Mouse (Mus musculus) adrenal gland, adult 8-10 months (tissue): ENCODE data around the gene Rp9. TPM values are rescaled to one million over a fixed set of nuclear protein-coding genes. Genes with fewer than 3 reads are reported as not detected.
"Not testable (repeated sequence)": the region's sequence is repeated elsewhere in the genome, so short reads cannot be mapped to it uniquely, and the experiment has no call there.

Source experiments
- DNase-seq: peaks from one replicate; pipeline ENCODE4 v3.0.0; 2022
- total RNA-seq, 4 experiments: library from RNA; stranded (reverse); gene quantifications; 2 replicates each; pipeline ENCODE4 v1.2.4; 2022

Rp9 gene
- total RNA-seq, 4 experiments from 2014 or later: 33.9 to 41.3 (median 35.9) TPM

DNA sequence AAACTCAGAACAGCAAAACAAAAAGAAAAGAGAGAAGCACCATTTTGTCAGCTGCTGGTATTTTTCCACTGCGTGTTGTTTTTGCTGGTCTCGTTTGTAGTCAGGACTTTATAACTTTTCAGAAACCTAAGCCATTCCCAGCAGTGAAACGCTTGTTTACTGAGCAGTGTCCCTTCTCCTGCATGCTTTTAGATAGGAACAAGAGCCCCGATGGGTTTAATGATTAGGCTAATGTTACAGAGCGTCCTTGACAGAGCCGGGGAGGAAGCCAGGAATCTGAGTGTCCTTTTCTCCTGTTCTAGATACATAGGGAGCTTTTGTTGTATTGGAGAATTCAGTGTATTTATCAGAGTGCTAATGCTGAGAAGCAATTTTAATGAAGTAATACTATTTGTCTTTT lies 52.0 kb downstream of the Rp9 start:
- DNase-seq: no peak

DNA sequence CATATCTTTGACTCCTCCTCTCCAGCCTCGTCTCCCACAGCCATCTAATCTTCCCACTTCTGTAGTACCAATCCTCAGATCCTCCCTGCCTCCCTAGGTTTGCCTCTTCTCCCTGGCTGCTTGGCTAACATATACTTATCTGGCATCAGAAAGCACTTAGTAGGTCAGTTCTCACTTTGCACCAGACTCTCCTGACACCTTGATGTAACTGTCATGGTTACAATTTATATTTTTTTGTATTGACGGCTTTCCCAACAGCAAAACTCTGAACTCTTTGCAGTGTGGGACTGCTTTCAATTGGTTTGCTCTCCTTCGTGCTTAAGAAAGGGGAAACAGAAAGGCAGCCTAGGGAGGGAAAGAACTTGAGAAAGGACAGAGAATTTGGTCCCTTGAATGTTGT lies 53.4 kb downstream of the Rp9 start:
- no peak for DNase-seq

DNA sequence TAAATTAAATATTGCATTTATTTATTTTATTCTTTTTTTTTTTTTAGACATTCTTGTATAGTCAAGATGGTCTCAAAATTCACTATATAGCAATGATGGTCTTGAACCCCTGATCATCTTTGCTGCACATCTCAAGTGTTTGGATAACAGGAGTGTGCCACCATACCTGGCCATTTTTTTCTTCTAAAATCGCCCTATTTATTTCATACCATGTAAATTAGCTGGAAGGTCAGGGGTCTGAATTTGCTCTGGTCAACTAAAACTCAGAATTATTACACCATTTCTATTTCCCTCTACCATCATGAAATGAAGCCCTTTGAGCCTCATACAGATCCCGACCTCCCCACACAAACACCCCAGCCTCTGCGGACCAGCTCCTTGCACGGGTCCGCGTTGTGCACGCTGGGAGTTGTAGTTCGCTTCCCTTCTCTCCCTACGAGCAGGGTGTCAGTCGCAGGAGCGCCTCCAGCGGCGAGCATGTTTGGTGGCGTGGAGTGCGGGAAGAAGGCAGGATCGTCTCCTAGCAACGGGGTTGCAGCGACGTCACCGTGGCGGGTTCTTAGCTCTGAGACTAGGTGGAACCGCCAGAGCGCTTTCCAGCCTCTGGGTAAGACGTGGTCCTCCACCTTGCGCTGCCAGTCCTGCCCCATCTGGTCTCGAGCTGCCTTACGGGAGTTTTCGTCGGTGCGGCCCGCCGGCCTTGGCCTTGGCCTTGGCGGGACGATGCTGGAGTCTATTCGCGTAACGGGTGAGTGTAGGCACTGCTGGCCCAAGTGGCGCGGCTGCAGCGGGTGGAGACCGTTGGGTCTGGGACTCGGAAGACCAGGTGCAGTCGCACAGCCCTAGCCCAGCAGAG lies 58.3 kb downstream of the Rp9 start, which contains the start of gene 9530077C05Rik:
Gene 9530077C05Rik (plus strand): TSS at position 512 of the 856 bp plus-strand sequence.
- peak; percentile 96 for DNase-seq

DNA sequence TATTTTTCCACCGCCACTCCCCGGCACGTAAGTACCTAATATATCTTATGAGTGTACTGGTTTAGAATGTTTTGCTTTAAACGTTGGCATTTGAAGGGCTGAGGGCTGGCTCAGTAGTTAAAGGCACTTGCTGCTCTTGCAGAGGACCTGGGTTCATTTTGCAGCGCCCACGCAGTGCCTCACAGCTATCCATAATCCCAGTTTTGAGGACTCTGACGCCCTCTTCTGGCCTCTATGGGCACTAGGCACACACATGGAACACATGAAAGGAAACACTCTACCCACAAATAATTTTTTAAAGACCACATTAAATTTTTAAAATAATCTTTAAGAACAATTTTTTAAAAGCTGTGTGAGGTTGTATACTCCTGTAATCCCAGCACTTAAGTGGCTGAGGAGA lies 60.0 kb downstream of the Rp9 start:
- DNase-seq: no peak

DNA sequence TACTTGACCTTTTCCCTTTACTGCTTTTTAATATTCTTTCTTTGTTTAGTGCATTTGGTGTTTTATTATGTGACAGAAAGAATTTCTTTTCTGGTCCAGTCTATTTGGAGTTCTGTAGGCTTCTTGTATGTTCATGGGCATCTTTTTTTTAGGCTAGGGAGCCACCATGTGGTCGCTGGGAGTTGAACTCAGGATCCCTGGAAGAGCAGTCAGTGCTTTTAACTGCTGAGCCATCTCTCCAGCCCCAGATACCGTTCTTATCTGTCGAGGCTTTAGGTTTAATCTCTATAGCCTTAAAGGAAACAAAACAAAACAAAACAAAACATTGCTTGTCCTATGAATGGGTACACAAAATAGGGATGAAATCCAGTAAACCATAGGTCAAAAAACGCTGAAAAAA lies 61.2 kb downstream of the Rp9 start:
- DNase-seq: not testable (repeated sequence)

DNA sequence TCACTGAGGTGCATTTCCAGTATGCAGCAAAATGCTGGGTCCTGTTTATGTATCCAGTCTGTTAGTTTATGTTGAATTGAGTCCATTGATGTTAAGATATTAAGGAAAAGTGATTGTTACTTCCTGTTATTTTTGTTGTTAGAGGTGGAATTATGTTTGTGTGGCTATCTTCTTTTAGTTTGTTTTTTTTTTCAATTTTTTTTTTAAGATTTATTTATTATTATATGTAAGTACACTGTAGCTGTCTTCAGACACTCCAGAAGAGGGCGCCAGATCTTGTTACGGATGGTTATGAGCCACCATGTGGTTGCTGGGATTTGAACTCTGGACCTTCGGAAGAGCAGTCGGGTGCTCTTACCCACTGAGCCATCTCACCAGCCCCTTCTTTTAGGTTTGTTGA lies 61.9 kb downstream of the Rp9 start:
- not testable (repeated sequence) for DNase-seq

DNA sequence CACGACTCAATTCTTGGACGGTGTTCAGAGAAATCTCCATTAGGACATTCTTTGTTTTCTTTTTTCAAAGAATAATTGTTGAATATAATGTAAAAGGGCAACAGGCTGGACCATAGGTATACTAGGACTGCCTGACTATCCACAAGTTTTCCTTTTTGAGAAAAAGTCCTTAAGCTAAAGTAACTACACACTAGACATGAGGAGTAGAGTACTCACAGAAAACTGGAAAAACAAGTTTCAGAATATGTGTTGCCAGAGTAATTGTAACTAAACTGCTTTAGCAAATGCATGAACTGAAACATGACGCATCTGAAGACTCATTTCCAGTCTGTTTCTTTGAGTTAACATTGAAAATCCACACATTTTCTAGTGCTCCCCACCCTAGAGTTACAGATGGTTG lies 64.1 kb downstream of the Rp9 start:
- no peak for DNase-seq

DNA sequence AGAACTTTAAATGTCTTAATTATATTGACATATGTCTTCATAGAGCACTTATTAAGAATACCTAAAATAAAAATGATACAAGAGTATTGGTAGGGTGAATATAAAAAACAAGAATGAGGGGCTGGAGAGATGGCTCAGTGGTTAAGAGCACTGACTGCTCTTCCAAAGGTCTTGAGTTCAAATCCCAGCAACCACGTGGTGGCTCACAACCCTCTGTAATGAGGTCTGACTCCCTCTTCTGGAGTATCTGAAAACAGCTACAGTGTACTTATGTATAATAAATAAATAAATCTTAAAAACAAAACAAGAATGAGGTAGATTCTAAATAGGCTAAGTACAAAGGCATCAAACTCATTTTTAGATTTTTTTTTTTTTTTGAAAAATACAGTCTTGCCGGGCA lies 66.0 kb downstream of the Rp9 start:
- not testable (repeated sequence) for DNase-seq

DNA sequence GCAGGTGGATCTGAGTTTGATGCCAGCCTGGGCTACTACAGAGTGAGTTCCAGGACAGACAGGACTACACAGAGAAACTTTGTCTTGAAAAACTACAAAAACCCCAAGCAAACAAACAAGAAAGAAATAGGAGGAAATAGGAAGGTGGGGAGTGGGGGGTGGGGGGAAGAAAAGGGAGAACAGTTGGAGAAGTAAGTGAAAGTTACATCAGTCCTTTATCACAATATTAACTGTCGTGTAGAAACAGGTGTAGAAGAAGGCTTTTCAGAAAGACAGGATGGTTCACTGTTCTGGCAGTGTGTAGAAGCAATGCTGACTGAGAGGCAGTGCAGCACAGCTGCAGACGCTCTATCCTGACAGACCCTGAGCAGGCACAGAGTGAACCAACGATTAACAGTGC lies 66.6 kb downstream of the Rp9 start:
- DNase-seq: no peak

DNA sequence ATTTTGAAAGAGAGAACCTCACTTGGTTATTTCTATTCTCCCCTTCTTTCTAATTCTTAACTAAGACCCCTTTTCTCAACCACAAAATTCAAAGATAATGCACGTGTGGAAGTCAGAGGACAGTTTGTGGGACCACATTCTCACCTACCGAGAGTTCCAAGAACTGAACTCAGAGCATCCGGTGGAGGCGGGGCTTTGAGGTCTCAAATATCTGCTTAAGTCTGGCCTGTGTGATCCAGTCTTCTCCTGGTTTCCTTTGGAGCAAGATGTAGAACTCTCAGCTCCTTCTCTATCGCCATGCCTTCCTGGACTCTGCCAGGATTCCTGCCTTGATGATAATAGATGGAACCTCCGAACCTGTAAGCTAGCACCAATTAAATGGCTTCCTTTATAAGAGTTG lies 67.5 kb downstream of the Rp9 start:
- DNase-seq: no peak

DNA sequence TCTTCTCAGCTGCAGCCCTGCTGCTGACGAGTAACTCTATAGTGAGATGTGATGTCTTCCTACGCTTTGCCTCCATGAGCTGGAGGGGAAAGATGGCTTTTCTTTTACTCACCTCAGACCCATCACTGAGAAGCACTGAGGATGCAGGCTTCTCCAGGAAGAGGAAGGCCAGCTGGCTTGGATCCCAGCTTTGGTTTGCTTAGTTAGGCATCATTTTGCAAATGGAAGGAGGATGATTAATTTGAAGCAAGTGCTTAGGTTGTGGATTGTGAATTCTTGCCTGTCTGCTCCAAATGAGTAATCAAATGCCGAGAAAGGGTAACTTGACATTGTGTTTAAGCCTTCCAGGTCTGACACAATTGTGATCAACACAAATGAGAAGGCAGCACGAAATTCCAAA lies 70.5 kb downstream of the Rp9 start:
- no peak for DNase-seq

DNA sequence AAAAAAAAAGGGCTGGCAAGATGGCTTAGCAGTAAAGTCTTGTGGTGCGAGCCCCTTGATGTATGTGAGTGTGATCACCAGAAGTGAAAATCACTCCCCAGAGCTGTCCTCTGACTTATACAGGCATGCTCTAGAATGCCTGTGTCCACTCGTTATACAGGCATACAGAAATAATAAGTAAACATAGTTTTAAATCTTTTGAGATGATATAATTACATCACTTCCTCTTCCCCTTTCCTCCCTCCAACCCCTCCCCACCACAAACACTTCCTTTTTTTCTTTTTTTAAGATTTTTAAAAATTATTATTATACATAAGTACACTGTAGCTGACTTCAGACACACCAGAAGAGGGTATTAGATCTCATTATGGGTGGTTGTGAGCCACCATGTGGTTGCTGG lies 74.8 kb downstream of the Rp9 start:
- DNase-seq: no peak

DNA sequence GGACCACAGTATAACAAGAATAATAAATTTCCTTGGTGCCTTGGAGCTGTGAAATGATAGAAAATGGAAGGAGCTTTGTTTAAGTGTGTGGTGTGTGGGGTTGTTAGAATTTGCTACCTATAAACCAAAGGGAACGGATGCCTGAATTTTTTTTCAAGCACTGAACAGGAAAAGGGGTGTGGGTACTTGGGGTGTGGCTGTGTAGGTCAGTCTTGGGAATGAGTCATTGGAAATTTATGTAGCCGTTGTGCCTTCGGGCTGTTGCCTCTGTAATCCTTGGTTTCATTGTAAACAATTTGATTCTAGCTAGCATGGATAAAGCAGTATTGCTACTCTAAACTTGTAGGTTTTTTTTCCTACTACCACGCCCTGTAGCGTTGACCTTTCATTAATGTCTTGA lies 79.2 kb downstream of the Rp9 start:
- no peak for DNase-seq

DNA sequence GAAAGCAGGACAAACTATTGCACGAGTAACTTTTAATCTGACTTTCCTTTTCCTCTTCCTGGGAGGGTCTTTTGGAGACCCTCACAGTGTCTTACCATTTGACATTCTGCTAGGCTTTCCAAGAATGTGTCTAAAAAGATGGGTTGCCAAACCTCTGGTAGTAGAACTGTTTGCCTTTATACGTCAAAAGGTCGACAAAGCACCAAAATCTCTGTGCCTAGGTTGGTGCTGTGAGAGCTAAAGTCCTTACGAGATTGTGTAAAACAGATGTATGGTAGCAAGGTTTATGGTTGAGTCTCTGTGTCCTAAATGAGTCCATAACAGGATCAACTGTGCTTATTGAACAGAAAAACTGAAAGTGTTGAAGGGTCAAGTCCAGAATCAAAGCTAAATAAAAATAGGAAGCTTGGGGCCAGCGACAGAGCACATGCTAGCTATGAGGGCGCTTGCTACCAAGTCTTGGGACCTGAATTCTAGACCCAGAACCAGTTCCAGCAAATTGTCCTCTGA lies 79.8 kb downstream of the Rp9 start:
- DNase-seq: no peak

DNA sequence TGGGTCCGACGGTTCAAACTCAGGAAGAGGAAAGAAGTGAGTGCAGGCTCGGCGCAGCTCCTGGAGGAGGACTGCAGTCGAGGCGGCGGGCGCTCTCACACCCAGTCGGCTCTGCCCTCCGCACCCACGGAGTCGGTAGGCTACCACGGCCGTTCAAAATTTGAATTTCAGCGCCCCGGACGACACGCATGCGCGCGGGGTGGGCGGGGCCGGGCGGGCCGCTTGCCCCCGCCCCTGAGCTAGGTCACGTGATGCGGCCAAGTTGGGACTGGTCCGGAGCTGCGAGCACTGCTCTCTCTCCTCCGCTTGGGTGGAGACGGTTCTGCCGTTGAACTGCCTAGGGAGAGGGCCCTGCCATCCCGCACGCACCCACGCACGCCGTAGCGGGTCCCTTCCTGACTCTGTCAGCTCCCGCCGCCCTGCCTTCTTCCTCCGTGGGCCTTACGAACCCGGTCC lies 80.5 kb downstream of the Rp9 start, which contains the start of gene Anln:
Gene Anln (minus strand): TSS at position 168 of the 456 bp plus-strand sequence.
- DNase-seq: peak; percentile 78

DNA sequence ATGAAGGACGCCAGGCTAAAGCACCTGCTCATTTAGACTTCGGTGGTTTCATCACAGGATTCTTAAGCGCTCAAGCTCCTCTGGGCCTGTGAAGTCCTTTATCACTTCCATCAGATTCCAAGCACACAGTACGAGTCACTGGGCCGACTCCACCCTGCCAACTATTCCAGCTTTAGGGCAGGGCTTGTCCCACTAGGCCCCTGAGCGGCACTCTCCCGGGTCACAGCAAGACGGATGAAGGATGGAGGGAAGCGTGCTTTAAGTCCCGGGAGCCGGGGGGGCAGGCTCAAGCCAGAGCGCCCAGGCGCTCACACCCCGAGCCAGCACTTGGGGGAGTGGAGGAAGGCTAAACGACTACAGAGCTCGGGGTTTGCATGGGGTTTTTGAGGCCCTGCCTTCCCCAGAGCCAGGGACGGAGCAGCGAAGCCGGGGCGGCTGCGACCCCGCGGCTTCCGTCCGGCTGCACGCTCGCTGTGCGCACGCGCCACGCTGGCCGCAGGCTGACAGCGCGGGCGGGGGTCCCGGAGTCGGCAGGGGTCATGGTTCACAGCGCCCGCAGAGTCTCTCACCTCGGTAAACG lies 81.1 kb downstream of the Rp9 start:
- no peak for DNase-seq

DNA sequence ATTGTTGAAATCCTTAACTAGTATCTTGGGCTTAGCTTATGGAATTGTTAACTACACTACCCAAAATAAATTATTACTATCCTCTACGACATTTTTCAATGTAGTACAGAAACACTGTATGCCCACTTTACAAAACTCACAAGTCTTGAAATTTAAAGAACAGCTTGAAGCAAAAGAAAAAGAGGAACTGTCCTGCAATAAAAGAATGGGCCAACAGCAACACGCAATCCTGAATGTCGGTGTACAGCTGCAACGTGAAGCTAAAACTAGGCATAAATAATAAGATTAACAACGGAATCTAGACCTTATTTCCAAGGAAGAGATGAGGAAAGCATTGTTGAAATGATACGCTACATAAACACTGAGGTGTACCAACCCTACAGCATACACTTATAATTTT lies 81.6 kb downstream of the Rp9 start:
- no peak for DNase-seq

DNA sequence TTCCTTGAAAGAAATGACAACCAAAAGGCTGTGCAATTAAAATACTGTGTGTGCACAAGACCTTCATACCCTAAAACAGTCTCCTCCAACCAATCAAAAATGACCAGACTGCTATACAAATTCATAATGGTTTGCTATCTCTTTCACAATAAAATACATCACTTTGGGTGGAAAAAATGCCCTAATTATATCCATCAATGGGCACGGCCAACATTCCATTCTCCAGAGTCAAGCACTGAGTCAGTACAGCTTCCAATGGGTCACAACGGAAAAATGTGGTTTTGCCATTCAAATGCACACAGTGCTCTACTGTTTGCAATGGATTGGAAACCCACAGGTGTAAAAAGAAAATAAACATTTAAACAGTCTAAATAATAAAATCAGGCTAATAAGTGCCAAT lies 83.7 kb downstream of the Rp9 start:
- DNase-seq: no peak

DNA sequence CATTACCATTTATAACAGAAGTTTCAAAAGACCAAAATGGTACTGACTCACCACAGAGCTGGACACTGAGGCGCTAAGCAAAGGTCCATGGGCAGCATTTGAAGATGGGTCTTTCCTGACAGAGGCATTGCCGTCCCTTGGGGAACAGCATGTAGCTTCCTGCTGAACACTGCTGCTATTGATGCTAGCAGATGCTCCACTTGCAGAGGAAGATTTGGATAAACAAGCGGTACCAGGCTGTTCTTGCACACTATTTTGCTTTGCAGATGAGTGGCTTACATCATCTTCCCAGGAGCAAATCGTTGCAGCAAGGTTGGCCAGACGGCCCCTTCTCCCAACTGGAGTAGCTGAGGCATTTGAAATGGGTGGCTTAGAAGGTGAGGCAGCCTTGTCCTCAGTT lies 93.5 kb downstream of the Rp9 start:
- no peak for DNase-seq

DNA sequence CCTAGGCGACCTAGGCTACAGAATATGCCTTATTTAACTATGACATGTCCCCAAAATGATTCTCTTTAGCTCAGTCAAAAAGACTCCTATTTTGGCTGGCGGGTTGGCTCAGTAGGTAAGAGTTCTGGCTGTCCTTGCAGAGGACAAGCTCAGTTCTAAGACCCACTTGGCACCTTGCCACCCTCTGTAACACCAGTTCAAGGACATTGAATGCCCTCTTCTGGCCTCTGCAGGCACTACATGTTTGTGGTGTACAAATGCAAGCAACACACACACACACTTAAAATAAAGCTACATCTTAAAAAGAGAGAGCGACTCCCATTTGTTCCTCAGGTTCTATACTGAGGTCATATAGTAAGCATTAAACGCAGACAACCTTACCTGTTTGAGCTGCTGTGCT lies 96.8 kb downstream of the Rp9 start:
- DNase-seq: no peak

DNA sequence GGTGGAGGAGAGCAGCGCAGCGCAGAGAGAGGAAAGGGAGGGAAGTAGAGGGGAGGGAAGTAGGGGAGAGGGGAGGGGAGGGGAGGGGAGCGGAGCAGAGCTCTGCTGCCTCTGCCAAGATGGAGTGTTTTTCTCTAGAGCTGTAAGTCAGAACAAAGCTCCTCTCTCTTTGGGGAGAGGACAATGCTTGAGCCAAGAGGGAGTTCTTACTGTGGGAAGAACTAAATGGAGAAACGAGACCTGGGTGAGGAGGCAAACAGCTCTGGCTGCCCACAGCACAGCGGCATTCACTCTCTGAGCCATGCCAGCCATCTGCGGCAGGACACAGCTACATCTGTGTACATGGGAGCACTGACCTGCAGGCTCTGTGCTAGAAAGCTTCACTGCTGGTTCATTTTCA lies 101.5 kb downstream of the Rp9 start:
- no peak for DNase-seq

DNA sequence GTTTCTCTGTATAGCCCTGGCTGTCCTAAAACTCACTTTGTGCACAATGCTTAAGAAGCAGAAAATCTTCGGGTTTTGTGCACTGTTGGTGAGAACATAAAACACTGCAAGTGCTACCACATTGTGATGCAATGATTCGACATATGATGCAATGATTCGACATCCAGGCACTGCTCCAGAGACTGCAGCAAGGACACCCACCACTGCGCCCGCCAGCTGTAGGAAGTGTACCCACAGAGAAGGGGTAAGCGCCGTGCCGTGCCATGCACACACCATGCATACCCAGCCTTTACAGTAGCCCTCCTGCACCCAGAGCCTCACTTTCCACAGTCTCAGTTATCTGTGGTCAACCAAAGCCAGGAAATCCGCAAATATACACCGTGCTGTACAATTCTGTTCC lies 102.9 kb downstream of the Rp9 start:
- DNase-seq: no peak

DNA sequence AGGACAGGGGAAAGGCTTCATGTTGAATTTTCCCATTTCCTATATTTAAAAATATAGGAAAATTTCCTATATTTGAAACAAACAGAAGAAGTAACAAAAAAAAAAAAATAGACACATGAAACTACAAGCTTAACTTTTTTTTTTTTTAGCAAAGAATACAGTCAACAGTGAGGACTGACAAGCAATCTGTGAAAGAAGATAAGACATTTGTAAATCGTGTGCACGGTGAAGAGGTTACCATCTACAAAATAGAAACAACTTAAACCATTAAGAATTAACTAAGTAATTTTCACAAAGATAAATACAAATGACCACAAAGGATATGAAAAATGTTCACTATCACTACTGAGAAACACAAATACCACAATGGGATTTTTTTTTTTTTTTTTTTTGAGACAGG lies 103.3 kb downstream of the Rp9 start:
- no peak for DNase-seq
